Mouse (Mus musculus): ENCODE results near the gene Mllt3.

DNA sequence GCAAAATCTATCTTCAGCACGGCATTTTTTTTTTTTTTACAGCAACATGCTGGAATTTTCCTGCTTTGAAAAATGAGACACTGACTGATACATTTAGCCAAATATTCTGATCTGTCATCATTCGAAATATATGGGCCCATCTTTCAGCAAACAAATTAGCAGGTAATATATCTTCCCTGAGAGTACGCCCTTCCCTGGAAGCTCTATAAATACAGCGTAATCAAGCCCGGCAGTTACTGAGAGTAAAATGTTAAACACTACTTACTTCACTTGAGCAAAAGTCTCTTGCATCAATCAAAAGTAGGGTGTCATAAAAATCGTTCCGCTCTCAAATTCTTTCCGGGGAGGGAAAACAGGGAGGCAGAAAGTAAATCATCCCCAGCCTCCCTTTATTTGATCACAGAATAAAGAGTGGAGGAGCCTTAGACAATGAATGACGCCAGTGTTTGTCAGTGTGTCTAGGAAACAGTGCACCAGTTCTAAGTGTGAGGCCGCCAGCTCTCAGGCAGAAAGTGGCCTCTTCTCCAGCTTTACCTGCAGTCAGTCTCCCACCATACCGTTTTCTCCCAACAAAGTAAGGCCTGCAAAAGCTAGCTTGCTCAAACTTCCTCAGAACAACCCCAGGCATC lies 55.2 kb downstream of the Mllt3 start:
- TF ChIP-seq CTCF (IDR thresholded peaks at IDR 0.05; ENCODE audit: low read depth): no peak
- no peak for TF ChIP-seq EP300 (IDR thresholded peaks at IDR 0.05; ENCODE audit: low read depth)

Measured in heart, postnatal 0 days (tissue).